Mouse (Mus musculus) heart, adult 9 months (tissue): ENCODE measurements at regions not wholly inside any gene's neighbourhood (a gene's known extent, or its start where the extent isn't known, plus 50 kb on each side); places are given as distances from the start of the nearest gene placed in this dataset.
A peak's percentile ranks its signal among the peaks of the same experiment; 100 is the strongest.

Source experiments
- DNase-seq, 2 experiments: peaks; one replicate each; pipeline ENCODE4 v3.0.0; 2022; ENCODE audit warnings: low spot score in 2 of 2

- DNase-seq: peak; percentile 31 to 43
Measured at GRCm38 (mm10) chr13:15802043-15802795, 209.4 kb upstream of the Inhba start.

GRCm38 (mm10) chr13:15803965-15804364 is 207.7 kb upstream of the Inhba start:
- DNase-seq: peak; percentile 11

DNA sequence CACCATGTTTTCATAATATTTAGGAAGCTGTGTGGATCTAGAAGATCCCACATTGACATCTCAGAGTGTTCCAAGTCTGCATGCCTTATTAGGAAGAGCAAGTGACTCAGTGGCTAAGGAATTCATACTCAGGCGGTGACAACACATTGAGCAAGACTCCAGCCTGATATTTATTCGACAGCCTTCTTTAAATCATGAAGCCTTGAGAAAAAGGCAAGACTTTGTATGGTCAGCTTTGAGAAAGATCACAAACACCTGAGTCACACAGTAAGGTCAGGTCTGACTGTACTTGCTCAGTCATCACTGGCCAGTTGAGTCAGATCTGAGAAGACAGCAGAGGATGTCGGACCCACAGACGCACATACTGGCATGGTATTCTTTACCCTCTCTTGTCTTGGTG is 204.7 kb upstream of the Inhba start:
- DNase-seq: peak; percentile 11 to 19

DNA sequence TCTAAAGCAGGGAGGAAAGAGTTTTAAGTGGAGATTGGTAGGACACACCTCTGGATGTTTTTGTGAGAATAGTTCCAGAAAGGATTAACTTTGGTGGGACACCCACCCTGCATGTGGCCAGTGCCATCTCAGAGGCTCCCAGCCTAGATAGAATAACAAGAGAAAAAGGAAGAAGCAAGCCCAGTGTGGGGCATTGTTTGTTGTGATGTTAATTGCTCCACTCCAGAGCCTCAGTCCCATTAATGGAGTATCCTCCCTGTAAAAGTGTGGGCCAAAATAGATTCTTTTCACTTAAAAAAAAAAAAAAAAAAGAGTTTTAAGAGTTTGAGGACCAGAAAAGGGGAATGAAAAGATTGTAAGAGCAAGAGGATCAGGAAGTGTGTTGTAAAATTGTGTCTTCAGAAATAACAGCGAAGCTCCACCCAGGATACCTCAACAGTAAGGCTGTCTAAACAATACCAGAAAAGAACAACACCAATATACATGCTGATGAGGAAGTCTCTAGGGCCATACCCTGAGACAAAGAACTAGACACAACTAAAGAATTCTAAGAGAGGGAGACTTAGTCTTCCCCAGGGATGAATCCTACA is 189.3 kb upstream of the Inhba start:
- DNase-seq: no peak

- DNase-seq: no peak
Measured at GRCm38 (mm10) chr13:15845806-15846205, 165.8 kb upstream of the Inhba start.

GRCm38 (mm10) chr13:15848017-15848416 is 163.6 kb upstream of the Inhba start:
- DNase-seq: no peak

GRCm38 (mm10) chr13:15849129-15849528 is 162.5 kb upstream of the Inhba start:
- no peak for DNase-seq

DNA sequence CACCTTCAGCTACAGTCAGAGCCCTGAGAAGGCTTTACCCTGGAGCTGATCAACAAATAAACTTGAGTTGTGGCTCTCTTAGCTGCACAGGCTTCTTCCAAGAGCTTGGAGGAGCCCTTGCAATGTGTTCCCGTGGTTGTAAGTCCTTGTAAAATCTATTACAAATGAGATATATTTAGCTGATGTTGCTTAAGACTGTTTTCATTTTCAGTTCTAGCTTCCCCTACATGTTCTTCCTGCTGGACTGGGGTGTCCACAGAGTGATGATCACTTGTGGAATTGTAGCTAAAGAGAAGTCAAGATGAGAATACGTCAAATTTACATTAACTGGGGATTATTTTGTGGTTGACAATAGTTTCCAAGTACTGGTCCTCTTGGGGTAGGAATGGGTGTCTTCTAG is 161.3 kb upstream of the Inhba start:
- no peak for DNase-seq

DNA sequence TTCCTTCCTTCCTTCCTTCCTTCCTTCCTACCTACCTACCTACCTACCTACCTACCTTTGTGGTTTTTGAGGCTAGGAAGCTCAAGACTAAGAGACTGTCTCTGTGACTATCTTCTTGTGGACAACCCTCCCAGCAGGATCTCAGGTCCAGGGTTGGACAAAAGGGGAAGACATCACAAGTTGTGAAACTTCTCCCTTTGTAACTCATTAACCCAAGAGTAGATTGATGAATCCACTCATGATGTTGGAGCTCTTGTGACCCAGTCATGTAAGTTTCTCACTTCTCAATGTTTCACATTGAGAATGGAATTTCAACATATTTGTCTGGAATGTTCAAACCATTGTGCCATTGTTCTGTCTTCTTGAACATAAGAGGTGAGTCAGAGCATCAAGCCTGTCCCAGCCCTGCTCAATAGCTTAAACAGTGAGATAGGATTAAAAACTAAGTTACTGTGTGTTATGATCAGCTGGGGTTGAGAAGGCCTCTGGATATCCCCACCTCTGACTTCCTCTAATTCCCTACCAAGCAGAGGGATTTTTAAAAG is 158.6 kb upstream of the Inhba start:
- no peak for DNase-seq

DNA sequence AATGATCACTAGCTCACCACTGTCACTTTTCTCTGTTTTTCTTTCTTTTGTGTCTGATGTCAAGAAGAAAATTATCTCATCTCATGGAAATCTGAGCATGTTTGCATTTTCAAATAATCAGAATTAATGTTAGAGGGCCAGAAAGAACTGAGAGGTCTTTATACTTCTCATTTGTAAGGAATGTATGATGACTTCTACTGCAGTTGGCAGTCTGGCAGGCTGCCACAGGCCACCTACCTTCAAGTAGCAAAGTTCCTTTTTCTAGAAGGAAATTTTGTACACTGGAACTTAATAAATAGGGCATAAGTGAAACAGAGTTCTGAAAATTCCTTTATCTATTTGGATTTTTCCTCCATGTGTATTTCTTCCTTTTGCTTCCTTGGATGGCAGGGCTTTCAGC is 148.7 kb upstream of the Inhba start:
- DNase-seq: no peak

DNA sequence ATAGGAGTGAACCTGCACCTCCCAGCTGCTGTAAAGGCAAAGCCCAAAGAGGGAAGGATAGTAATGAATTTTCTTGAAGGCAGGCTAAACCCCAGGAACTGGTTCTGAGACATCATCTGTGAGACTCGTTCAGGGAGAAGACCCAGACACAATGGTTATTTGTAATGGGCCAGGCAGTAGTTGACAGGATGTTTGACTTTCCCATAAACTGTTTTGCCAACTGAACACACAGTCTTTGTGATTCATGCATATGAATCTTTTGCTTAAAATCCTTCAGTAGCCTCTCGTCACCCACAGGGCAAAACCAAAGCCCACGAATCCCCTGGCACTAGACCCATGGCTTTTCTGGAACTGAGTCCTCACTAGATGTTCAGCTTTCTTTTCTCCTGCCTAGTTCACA is 148.3 kb upstream of the Inhba start:
- DNase-seq: no peak

GRCm38 (mm10) chr13:15867046-15867561 is 144.5 kb upstream of the Inhba start:
- no peak for DNase-seq

GRCm38 (mm10) chr13:15877606-15878005 is 134.0 kb upstream of the Inhba start:
- no peak for DNase-seq

DNA sequence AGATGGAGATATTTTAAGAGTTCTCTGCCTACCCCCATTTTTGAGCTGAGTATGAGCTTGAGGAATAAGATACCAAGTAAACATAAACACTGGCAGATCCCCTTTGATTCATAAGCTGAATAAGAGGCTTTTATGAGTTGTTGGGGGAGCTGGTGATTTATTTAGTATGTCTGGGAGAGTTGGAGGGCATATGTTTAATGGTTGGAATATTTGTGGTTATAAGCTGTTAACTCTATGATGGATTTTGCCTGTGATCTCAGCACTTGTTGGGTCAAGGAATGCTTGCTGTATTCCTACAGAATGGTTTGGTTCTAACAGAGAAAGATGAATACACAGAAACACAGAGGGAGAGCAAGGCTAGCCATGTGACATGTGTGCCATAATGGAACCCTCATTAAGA is 132.1 kb upstream of the Inhba start:
- no peak for DNase-seq

DNA sequence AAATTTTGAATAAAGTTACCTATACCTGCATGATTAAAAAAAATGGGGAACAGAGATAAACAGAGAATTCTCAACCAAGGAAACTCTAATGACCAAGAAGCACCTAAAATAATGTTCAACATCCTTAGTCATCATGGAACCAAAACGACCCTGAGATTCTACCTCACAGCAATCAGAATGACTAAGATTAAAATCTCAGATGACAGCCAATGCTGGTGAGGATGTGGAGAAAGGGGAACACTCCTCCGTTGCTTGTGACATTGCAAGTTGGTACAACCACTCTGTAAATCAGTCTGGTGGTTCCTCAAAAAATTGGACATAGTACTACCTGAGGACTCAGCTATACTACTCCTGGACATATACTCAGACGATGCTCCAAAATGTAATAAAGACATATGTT is 120.9 kb upstream of the Inhba start:
- DNase-seq: no peak

GRCm38 (mm10) chr13:15891403-15891802 is 120.2 kb upstream of the Inhba start:
- DNase-seq: no peak

- DNase-seq: no peak
Measured at GRCm38 (mm10) chr13:15898201-15898600, 113.5 kb upstream of the Inhba start.

DNA sequence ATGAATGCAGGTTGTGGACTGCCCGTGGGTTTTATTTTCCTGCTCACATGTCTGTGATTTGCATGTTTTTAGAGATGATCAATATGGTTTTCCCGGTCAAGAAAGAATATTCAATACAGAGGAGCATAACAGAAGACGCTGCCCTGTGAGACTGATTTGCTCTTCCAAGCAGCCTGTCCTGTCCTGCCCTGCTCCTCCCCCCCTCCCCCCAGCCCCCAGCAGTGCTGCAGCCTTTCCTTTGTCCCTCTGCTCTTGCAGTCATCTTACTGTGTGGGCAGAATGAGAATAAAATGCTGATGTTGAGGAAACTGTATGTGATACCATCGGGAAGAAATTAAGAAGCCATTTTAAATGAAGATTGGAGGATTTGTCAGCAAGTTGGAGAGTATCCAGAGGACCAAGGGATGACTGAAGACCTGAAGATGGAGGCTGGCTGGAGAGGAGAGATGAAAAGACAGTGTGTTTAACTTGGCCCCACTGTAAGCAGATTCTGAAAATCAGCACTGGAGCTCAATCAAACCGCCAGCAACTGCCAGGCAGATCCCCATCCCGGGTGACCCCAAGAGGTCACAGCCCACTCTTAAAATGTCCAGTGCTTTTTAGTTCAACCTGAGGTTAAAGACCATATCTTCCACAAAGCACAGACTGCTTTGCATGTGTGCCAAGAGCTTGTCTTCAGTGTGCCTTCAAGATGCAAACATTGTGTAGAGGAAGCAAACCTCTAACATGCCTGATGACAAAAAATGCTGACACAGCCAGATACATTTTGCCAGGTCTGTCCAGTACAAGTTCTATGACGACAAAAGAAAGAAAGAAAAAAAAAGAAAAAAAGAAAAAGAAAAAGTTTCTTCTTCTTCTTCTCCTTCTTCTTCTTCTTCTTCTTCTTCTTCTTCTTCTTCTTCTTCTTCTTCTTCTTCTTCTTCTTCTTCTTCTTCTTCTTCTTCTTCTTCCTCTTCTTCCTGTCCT is 109.7 kb upstream of the Inhba start:
- DNase-seq: no peak

DNA sequence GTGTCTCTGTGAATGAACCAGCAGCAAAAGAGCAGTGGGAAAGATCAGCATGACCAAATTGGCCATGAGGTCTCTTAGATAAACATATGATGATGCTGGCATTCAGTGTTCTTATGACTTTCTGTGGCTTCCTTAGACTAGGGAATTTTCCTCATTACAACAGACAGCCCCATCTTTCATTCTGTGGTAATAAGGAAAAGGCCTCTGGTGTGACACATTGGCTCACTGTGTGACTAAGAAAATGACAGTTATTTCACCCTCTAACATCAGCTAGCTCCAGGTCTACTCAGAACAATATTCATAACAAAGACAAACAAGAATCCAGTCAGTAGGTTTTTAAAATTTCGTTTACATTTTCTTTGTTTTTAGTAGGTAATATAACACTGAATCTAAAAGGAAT is 103.8 kb upstream of the Inhba start:
- DNase-seq: no peak

DNA sequence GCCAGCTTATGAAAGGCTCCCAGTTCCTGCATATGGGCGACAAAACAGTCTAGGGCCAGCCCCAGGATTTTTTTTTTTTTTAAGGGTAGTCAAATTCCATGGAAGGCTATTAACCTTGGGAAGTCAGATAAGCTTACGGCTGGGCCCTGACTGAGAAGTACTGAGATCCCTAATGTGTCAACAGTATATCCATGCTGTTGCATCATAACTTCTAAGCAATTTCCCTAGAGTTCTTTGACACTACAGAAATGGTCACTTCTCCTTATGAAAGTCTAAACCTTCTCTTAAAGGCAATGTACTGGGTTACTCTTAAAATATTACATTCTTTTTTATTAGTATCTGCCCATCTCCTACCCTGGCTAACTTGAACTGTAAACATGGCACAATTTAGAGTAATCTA is 101.1 kb upstream of the Inhba start:
- no peak for DNase-seq

GRCm38 (mm10) chr13:15911263-15911662 is 100.4 kb upstream of the Inhba start:
- DNase-seq: no peak

GRCm38 (mm10) chr13:15914270-15914669 is 97.4 kb upstream of the Inhba start:
- DNase-seq: no peak
